Mouse (Mus musculus) heart, postnatal 4 days (tissue): ENCODE measurements at regions not wholly inside any gene's neighbourhood (a gene's known extent, or its start where the extent isn't known, plus 50 kb on each side); places are given as distances from the start of the nearest gene placed in this dataset.

Source experiments
- DNase-seq: peaks from one replicate; pipeline ENCODE4 v3.0.0; 2021

GRCm38 (mm10) chr6:116901816-116902215, 185.1 kb upstream of the Tmem72 start:
- no peak for DNase-seq

- no peak for DNase-seq
Measured at GRCm38 (mm10) chr6:116902371-116902770, 185.7 kb upstream of the Tmem72 start.

- DNase-seq: no peak
Measured at GRCm38 (mm10) chr6:116906426-116907172, 189.9 kb upstream of the Tmem72 start.

GRCm38 (mm10) chr6:116910607-116911006, 193.9 kb upstream of the Tmem72 start:
- no peak for DNase-seq

- no peak for DNase-seq
Measured at GRCm38 (mm10) chr6:116912161-116912560, 195.4 kb upstream of the Tmem72 start.

- no peak for DNase-seq
Measured at GRCm38 (mm10) chr6:116914073-116914472, 197.4 kb upstream of the Tmem72 start.

GRCm38 (mm10) chr6:116935024-116935423, 218.3 kb upstream of the Tmem72 start:
- no peak for DNase-seq

- DNase-seq: no peak
Measured at GRCm38 (mm10) chr6:116941576-116941975, 224.9 kb upstream of the Tmem72 start.

- no peak for DNase-seq
Measured at GRCm38 (mm10) chr6:116942696-116943095, 225.6 kb upstream of the Cxcl12 start.

- DNase-seq: no peak
Measured at GRCm38 (mm10) chr6:116946083-116946732, 222.1 kb upstream of the Cxcl12 start.

GRCm38 (mm10) chr6:116959611-116960010, 208.7 kb upstream of the Cxcl12 start:
- DNase-seq: no peak

- no peak for DNase-seq
Measured at GRCm38 (mm10) chr6:116960641-116961040, 207.7 kb upstream of the Cxcl12 start.

GRCm38 (mm10) chr6:116966436-116966835, 201.9 kb upstream of the Cxcl12 start:
- DNase-seq: no peak

GRCm38 (mm10) chr6:116969381-116969910, 198.9 kb upstream of the Cxcl12 start:
- no peak for DNase-seq

- DNase-seq: no peak
Measured at GRCm38 (mm10) chr6:116974841-116975240, 193.5 kb upstream of the Cxcl12 start.

GRCm38 (mm10) chr6:116980349-116980995, 187.9 kb upstream of the Cxcl12 start:
- peak; percentile 49 for DNase-seq

- no peak for DNase-seq
Measured at GRCm38 (mm10) chr6:116985147-116985737, 183.1 kb upstream of the Cxcl12 start.

- DNase-seq: no peak
Measured at GRCm38 (mm10) chr6:116986266-116987000, 181.9 kb upstream of the Cxcl12 start.

GRCm38 (mm10) chr6:116987243-116987642, 181.1 kb upstream of the Cxcl12 start:
- DNase-seq: no peak

- no peak for DNase-seq
Measured at GRCm38 (mm10) chr6:116998948-116999682, 169.2 kb upstream of the Cxcl12 start.

GRCm38 (mm10) chr6:116999940-117000339, 168.4 kb upstream of the Cxcl12 start:
- DNase-seq: no peak
